Mouse (Mus musculus) cortical plate, adult 2 months (tissue): ENCODE results near the gene Pyroxd2. TPM values are rescaled to one million over a fixed set of nuclear protein-coding genes. Genes with fewer than 3 reads are reported as not detected.
"Not testable (repeated sequence)": the region's sequence is repeated elsewhere in the genome, so short reads cannot be mapped to it uniquely, and the experiment has no call there.

Experiments used
- H3K27ac ChIP-seq: fragments of 200-500 bp; 2 replicates; pipeline ENCODE4 v1.5.1; 2012; ENCODE audit warnings: low read length, control low read depth, inconsistent platforms; ENCODE audit not compliant: insufficient read depth
- H3K4me1 ChIP-seq: fragments of 200-500 bp; 2 replicates; pipeline ENCODE4 v1.6.1; 2011; ENCODE audit warnings: low read length; ENCODE audit not compliant: control insufficient read depth, insufficient read depth
- H3K4me3 ChIP-seq: fragments of 200-500 bp; 2 replicates; pipeline ENCODE4 v1.5.1; 2011; ENCODE audit warnings: mild to moderate bottlenecking, low read length, control low read depth; ENCODE audit not compliant: insufficient read depth
- CTCF ChIP-seq: fragments of 200-500 bp; IDR thresholded peaks from 2 replicates; pipeline ENCODE4 v1.5.1; 2011; ENCODE audit warnings: mild to moderate bottlenecking, control low read depth, low read length; ENCODE audit not compliant: insufficient read depth; ENCODE audit errors: extremely low read depth
- POLR2A ChIP-seq: fragments of 200-500 bp; IDR thresholded peaks from 2 replicates; pipeline ENCODE4 v1.6.1; 2011; ENCODE audit warnings: mild to moderate bottlenecking, low read length, control low read depth; ENCODE audit not compliant: insufficient read depth; ENCODE audit errors: extremely low read depth
- polyA plus RNA-seq: library from polyadenylated mRNA; depleted of rRNA; stranded (reverse); fragments of >200 nt; gene quantifications from 2 replicates; pipeline ENCODE4 v1.2.3, GENCODE M21; 2012; rRNA removed

The Pyroxd2 gene
- 2.3 and 2.6 TPM in 2 replicates for polyA plus RNA-seq

GRCm38 (mm10) chr19:42752363-42752931, at the start of gene Pyroxd2:
Pyroxd2 (minus strand) TSS chr19:42752775.
- 0 out of 2 replicates have a peak, but pooled peaks cover 2% of the 10 kb centered on the region for H3K4me1 ChIP-seq
- no peak within 1 kb of the TSS for H3K27ac ChIP-seq
- H3K4me3 ChIP-seq, result peak within 1 kb of the TSS; percentile 17
- TF ChIP-seq POLR2A, result no peak
- TF ChIP-seq CTCF, result no peak

- Histone ChIP-seq H3K4me3 (no peak overlapping the region), H3K4me1 (no peaks in the 10 kb centered on the region), H3K27ac (no peak overlapping the region)
- TF ChIP-seq CTCF (no peak), POLR2A (no peak)
These were observed 45.3 kb upstream of the Pyroxd2 start for GRCm38 (mm10) chr19:42797866-42798265.

GRCm38 (mm10) chr19:42795801-42796200, 43.2 kb upstream of the Pyroxd2 start:
- TF ChIP-seq CTCF (no peak), POLR2A (no peak)
- H3K4me1 ChIP-seq, result no peaks in the 10 kb centered on the region
- H3K4me3 ChIP-seq, result no peak overlapping the region; the same call in 1 of the 2 replicates
- no peak overlapping the region for H3K27ac ChIP-seq

GRCm38 (mm10) chr19:42794914-42795613, 42.5 kb upstream of the Pyroxd2 start:
- Histone ChIP-seq H3K4me3 (peak overlapping the region; percentile 6), H3K4me1 (no peaks in the 10 kb centered on the region), H3K27ac (no peak overlapping the region)
- TF ChIP-seq CTCF (peak; percentile 90), POLR2A (no peak)

GRCm38 (mm10) chr19:42788311-42788710, 35.7 kb upstream of the Pyroxd2 start:
- Histone ChIP-seq H3K4me3 (no peak overlapping the region), H3K27ac (no peak overlapping the region), H3K4me1 (no peaks in the 10 kb centered on the region)
- TF ChIP-seq CTCF (no peak), POLR2A (no peak)

GRCm38 (mm10) chr19:42785562-42786220, 33.1 kb upstream of the Pyroxd2 start:
- Histone ChIP-seq H3K4me1 (no peaks in the 10 kb centered on the region), H3K27ac (no peak overlapping the region), H3K4me3 (no peak overlapping the region)
- no peak for TF ChIP-seq POLR2A
- no peak for TF ChIP-seq CTCF

- Histone ChIP-seq H3K4me1 (no peaks in the 10 kb centered on the region), H3K27ac (no peak overlapping the region), H3K4me3 (no peak overlapping the region)
- 0 out of 2 replicates have a peak, but pooled peaks have one; percentile 21 for TF ChIP-seq CTCF
- no peak for TF ChIP-seq POLR2A
These were observed 32.6 kb upstream of the Pyroxd2 start for GRCm38 (mm10) chr19:42785129-42785528.

- 0 out of 2 replicates have a peak, but pooled peaks have one; percentile 4 for TF ChIP-seq CTCF
- Histone ChIP-seq H3K4me3 (peak overlapping the region; percentile 54), H3K27ac (peak overlapping the region; percentile 51)
- not testable (repeated sequence) for H3K4me1 ChIP-seq
These were observed 27.6 kb upstream of the Pyroxd2 start for GRCm38 (mm10) chr19:42780156-42780538.

GRCm38 (mm10) chr19:42779531-42780155, 27.1 kb upstream of the Pyroxd2 start, which contains the start of gene Hps1:
Hps1 (minus strand) TSS chr19:42779978.
- H3K4me3 ChIP-seq, result peak within 1 kb of the TSS; percentile 54
- TF ChIP-seq POLR2A (peak; percentile 33), CTCF (no peak)
- H3K27ac ChIP-seq, result peak within 1 kb of the TSS; percentile 51

GRCm38 (mm10) chr19:42777801-42778200, 25.2 kb upstream of the Pyroxd2 start:
- H3K4me1 ChIP-seq, result no peaks in the 10 kb centered on the region
- TF ChIP-seq CTCF (no peak), POLR2A (no peak)

More at GRCm38 (mm10) chr19:42779531-42780155, 27.1 kb upstream of the Pyroxd2 start, which contains the start of gene Hps1:
- no peaks in the 10 kb centered on the region for H3K4me1 ChIP-seq

More at GRCm38 (mm10) chr19:42777801-42778200, 25.2 kb upstream of the Pyroxd2 start:
- Histone ChIP-seq H3K27ac (no peak overlapping the region), H3K4me3 (no peak overlapping the region)
